Mouse (Mus musculus) lung, adult 2 months (tissue): ENCODE measurements around the gene Ttll4. TPM values are rescaled to one million over a fixed set of nuclear protein-coding genes. Genes with fewer than 3 reads are reported as not detected.
A peak's percentile ranks its signal among the peaks of the same experiment; 100 is the strongest.

ENCODE experiments used
- DNase-seq: peaks from one replicate; pipeline ENCODE4 v3.0.0; 2022
- H3K4me1 ChIP-seq: fragments of 200-500 bp; 2 replicates; pipeline ENCODE4 v1.6.1; 2011; ENCODE audit warnings: low read length; ENCODE audit not compliant: control insufficient read depth, insufficient read depth
- H3K4me3 ChIP-seq: fragments of 200-500 bp; replicated peaks from 2 replicates; pipeline ENCODE3; 2011; ENCODE audit warnings: low read depth, mild to moderate bottlenecking, control low read depth, low read length; ENCODE audit errors: extremely low read depth
- CTCF ChIP-seq: fragments of 200-500 bp; IDR thresholded peaks from 2 replicates; pipeline ENCODE4 v1.5.1; 2011; ENCODE audit warnings: mild to moderate bottlenecking, low read length, control low read depth; ENCODE audit not compliant: insufficient read depth
- POLR2A ChIP-seq: fragments of 200-500 bp; IDR thresholded peaks from 2 replicates; pipeline ENCODE4 v1.6.1; 2011; ENCODE audit warnings: low read depth, mild to moderate bottlenecking, control low read depth, low read length, borderline replicate concordance; ENCODE audit errors: extremely low read depth
- WGBS: fragments of 180-500 bp; shearing (Covaris S2); methylation state at CpG from one replicate; pipeline ENCODE4 v1.1.7; 2018; 5-methylcytosine and 5-hydroxymethylcytosine counted together
- polyA plus RNA-seq: library from polyadenylated mRNA; depleted of rRNA; stranded (reverse); fragments of >200 nt; gene quantifications from 2 replicates; pipeline ENCODE4 v1.2.3, GENCODE M21; 2012

Gene Ttll4
- polyA plus RNA-seq, 1 experiment = 16.1 TPM

DNA sequence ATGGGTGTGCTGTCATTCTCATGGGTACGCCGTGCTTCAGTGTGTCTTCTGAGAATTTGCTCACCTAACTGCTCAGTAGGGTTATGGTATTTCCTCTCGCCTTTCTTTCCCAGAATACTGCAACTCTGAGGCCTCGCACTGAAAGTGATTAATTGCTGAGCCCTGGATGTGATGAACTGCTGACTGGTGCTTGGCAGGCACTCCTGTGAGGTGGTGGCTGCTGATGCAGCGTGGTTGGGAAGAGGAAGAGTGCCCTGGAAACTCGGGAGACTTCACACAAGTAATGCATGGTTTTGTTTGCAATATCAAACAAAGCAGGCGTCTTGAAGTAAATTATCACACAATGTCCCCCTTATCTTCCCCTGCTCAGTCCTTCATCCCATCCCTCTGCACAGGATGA, 11.2 kb downstream of the Ttll4 start:
- DNase-seq = no peak
- no peaks in the 10 kb centered on the region for H3K4me1 ChIP-seq
- WGBS = 46% methylated on average over 7 of the region's 7 CpGs
- TF ChIP-seq POLR2A = no peak
- no peak for TF ChIP-seq CTCF
- H3K4me3 ChIP-seq = no peak overlapping the region

DNA sequence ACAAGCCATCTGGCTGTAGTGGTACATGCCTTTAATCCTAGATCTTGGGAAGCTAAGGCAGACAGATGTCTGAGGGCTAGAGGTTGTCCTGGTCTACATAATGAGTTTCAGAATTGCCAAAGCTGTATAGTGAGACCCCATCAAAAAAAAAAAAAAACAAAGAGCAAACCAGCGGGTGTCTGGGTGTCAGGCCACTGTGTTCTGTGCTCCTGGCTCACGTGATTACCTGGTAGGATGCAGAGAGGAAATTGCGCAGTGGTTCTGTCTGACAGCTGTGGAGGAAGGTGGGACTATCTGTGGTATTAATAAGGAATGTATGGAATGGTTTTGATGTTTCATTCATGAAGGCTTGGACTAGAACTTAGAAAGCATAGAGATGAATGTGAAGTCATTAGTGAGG, 15.3 kb downstream of the Ttll4 start:
- Histone ChIP-seq H3K4me3 (no peak overlapping the region), H3K4me1 (no peaks in the 10 kb centered on the region)
- WGBS = 96% methylated on average over 3 of the region's 3 CpGs
- no peak for DNase-seq
- TF ChIP-seq POLR2A = no peak
- TF ChIP-seq CTCF = no peak

DNA sequence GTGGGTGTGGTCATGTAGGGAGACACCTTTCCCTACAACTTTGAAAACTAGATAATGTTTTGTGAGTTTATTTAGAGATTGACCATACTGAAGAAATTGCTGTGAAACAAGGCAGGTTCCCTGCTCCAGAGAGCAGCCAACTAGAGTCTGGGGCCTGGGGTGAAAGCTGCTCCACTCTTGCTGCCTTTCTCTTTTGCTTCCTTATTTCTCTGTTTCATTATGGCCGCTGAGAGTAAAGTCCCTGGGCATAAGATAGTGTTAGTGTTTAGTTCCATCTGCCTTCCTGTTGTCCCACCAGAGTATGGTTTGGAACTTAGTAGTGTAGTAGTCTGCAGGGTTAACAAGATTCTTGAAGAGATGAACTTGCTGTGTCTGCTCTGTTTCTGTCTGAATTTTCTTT, 16.3 kb downstream of the Ttll4 start:
- Histone ChIP-seq H3K4me1 (no peaks in the 10 kb centered on the region), H3K4me3 (no peak overlapping the region)
- DNase-seq = no peak
- 62% methylated on average over 1 of the region's 1 CpGs for WGBS
- TF ChIP-seq POLR2A (no peak), CTCF (no peak)

DNA sequence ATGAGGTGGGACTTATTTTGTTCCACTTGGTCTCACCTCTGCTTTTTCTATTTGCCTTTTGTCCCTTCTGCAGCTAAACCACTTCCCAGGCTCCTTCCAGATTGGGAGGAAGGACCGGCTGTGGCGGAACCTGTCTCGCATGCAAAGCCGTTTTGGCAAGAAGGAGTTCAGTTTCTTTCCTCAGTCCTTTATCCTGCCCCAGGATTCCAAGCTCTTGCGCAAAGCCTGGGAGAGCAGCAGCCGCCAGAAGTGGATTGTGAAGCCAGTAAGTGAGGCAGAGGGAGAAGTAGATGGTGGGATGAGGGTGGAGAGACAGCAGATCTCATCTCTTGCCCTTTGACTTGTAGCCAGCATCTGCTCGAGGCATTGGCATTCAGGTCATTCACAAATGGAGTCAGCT, 25.6 kb downstream of the Ttll4 start:
- WGBS = 69% methylated on average over 7 of the region's 7 CpGs
- no peak overlapping the region for H3K4me3 ChIP-seq
- TF ChIP-seq POLR2A (no peak), CTCF (no peak)
- no peaks in the 10 kb centered on the region for H3K4me1 ChIP-seq
- no peak for DNase-seq

DNA sequence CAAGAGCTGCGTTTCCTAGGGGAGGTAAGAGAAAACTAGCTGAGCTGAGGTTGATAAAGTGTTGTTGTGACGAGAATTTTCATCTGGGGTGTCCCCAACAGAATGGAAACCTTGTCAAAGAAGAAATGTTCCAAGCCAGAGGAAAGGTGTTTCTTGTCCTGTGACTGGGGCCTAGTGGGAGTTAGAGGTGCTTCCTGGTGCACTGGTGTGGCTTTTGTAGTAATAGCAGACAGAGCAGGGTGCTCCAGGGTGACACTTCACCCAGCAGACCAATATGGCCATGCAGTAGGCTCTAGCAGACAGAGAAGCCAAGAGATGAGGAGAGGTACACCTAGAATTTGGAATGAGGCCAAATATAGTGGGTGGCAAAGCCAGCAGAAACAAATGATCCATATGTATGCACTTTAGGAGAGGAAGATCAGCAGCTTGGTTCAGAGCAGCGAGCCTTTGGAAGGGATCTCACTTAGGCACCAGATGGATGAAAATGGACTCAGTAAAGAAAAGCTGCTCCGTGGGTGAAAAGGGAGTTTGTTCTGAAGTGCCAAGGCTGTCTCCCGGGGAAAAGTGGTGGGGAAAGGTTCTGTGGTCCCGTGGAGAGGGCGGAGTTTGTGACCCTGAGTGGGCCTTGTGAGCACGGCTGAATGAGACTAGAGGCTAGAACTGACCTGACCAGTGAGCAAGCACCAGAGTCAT, 32.5 kb downstream of the Ttll4 start:
- H3K4me3 ChIP-seq = no peak overlapping the region
- H3K4me1 ChIP-seq = no peaks in the 10 kb centered on the region; the same call in 1 of the 2 replicates
- TF ChIP-seq POLR2A (no peak), CTCF (no peak)
- WGBS = 86% methylated on average over 8 of the region's 8 CpGs
- no peak for DNase-seq

DNA sequence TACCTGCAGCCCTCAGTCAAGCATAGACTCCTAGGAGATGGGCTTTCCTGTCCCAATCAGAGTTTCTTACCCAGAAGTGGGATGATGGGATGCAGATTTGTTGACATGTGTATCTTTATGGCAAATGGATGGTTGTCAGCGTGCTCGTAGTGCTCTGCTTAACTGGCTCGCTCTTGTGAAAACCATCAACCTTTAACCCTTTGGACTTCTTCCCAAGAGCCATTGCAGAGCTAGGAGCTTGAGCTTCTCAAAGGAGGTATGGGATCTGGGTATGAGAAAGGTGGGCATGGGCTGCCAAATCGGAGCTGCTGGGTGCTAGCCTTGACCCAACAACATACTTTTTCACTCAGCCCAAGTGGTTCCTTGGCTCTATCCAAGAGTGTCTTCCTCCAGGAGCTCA, 34.3 kb downstream of the Ttll4 start:
- Histone ChIP-seq H3K4me1 (no peaks in the 10 kb centered on the region; the same call in 1 of the 2 replicates), H3K4me3 (no peak overlapping the region)
- 89% methylated on average over 4 of the region's 4 CpGs for WGBS
- no peak for TF ChIP-seq POLR2A
- no peak for TF ChIP-seq CTCF
- DNase-seq = no peak

DNA sequence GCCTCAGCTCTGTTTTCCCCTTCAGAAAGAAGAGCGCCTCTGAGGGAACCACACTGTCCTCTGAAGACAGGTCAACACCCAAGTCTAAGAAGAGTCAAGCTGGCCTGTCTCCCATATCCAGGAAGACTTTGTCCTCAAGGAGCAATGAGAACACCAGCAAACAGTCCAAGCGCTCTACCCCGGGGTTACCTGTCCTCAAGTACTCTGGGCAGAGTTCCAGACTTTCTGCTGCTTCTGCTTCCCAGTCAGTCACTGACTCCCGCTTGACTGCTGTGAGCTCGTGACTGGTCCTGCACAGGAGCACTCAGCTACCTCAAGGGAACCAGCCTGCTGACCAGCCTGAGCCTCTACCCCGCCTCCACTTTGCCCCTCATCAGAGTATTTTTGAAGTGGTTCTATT, 35.9 kb downstream of the Ttll4 start:
- peak; percentile 36 for DNase-seq
- 75% methylated on average over 6 of the region's 6 CpGs for WGBS
- Histone ChIP-seq H3K4me3 (no peak overlapping the region), H3K4me1 (no peaks in the 10 kb centered on the region; the same call in 1 of the 2 replicates)
- TF ChIP-seq POLR2A (no peak), CTCF (no peak)

GRCm38 (mm10) chr1:74698353-74698752, 36.8 kb downstream of the Ttll4 start:
- no peak for DNase-seq
- TF ChIP-seq CTCF = no peak
- TF ChIP-seq POLR2A = no peak
- H3K4me1 ChIP-seq = no peaks in the 10 kb centered on the region; the same call in 1 of the 2 replicates
- no peak overlapping the region for H3K4me3 ChIP-seq
- 100% methylated on average over 1 of the region's 1 CpGs for WGBS

DNA sequence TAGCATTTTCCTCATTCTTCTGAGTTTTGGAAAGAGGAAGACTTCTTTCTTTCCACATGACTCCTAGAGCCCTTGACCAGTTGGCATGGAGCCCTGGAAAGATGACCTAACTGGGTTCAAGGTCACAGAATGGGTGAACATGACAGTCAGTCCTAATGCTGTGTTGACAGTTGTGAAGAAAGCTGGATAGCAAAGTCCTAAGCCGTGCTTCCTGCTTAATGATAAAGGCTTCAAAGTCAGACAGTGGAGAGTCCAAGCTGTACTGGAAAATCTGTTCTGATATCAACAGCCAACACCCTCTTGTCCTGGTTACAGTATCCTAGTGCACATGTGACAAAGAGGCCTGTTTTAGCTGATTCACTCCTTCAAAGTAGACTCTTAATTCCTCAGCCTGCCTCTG, 37.2 kb downstream of the Ttll4 start:
- 53% methylated on average over 1 of the region's 1 CpGs for WGBS
- Histone ChIP-seq H3K4me3 (no peak overlapping the region), H3K4me1 (no peaks in the 10 kb centered on the region; the same call in 1 of the 2 replicates)
- TF ChIP-seq CTCF (no peak), POLR2A (no peak)
- no peak for DNase-seq

GRCm38 (mm10) chr1:74702142-74702553, 40.6 kb downstream of the Ttll4 start:
- no peak overlapping the region for H3K4me3 ChIP-seq
- DNase-seq = no peak
- 85% methylated on average over 6 of the region's 6 CpGs for WGBS
- no peak for TF ChIP-seq CTCF
- no peak for TF ChIP-seq POLR2A
- H3K4me1 ChIP-seq = no peaks in the 10 kb centered on the region; the same call in 1 of the 2 replicates

GRCm38 (mm10) chr1:74704156-74704555, 42.6 kb downstream of the Ttll4 start:
- 77% methylated on average over 3 of the region's 3 CpGs for WGBS
- no peak for DNase-seq
- TF ChIP-seq CTCF = no peak
- no peak for TF ChIP-seq POLR2A

More at GRCm38 (mm10) chr1:74704156-74704555, 42.6 kb downstream of the Ttll4 start:
- no peaks in the 10 kb centered on the region for H3K4me1 ChIP-seq
- no peak overlapping the region for H3K4me3 ChIP-seq
